Mouse (Mus musculus) layer of hippocampus, postnatal 36 days (tissue): Measurements from ENCODE around the gene Ncbp2. TPM values are rescaled to one million over a fixed set of nuclear protein-coding genes. Genes with fewer than 3 reads are reported as not detected.

Source experiments
- DNase-seq, 2 experiments: peaks; one replicate each; pipeline ENCODE4 v3.0.0; 2022
- total RNA-seq, 2 experiments: library from RNA; stranded (reverse); gene quantifications; 2 replicates each; pipeline ENCODE4 v1.2.3; 2021

Ncbp2 gene
- 10 to 100 TPM; 51.5 to 53.2 TPM for total RNA-seq

GRCm38 (mm10) chr16:31948345-31948774 is at the start of gene Ncbp2, which contains the start of gene 0610012G03Rik:
Ncbp2 (plus strand) TSS chr16:31948513.
0610012G03Rik (minus strand) TSS chr16:31948494.
- DNase-seq = peak; percentile 96

DNA sequence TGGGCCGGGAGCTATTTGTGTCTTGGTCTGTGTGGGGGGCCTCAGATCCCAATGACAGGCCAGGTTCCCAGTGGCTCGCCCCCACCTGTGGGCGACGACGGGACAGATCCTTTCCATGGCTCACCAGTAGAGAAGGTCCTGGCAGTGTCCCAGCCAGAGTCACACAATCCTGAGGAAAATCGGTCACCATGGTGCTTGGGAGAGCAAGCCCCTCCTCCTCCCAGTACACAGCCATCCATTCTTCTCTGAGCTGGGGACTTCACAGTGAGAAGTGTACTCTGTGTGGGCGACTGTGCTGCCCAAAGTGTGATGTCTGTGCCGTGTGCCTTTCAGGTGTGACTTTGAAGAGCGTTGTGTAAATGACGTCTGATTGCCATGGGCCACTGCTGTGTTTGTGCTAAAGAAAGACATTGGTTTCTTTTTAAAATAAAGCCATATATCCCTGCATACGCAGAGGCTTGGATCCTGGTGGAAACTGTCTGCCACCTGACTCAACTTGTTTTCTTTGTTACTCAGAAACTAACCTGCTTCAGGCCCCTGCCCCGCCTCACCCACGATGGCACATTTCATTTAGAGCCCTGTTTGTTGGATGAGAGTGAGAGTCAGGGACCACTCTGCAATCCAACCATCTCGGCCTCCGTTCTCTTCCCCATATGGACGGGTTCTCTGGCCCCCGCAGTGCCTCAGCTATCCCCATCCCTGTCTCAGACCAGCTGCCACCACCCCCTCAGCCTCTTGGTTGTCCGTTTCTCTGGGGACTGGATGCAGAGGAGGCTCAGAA is 49.6 kb upstream of the Ncbp2 start:
- peak; percentile 66 to 69 for DNase-seq

- DNase-seq = no peak
Observed at GRCm38 (mm10) chr16:31901886-31902285, 46.4 kb upstream of the Ncbp2 start.

- no peak for DNase-seq
Observed at GRCm38 (mm10) chr16:31903239-31903638, 45.1 kb upstream of the Ncbp2 start.

DNA sequence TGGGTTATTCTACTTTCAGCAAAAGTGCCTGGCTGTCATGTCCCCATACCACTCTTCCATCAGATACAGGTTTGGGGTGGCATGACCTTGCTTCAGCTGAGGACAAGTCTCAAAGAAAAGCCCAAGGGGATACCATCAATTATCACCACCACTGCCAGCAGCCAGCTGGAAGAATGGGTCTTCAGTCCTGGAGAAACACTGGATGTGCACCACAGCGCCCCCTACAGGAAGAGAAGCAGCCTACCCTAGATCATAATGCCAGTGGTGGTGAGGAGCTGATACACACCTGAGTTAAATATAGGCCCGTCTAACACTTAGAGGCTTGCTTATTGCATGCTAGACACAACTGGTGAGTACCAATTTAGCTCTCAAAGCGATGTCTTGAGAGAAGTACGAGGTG is 43.0 kb upstream of the Ncbp2 start:
- no peak for DNase-seq

DNA sequence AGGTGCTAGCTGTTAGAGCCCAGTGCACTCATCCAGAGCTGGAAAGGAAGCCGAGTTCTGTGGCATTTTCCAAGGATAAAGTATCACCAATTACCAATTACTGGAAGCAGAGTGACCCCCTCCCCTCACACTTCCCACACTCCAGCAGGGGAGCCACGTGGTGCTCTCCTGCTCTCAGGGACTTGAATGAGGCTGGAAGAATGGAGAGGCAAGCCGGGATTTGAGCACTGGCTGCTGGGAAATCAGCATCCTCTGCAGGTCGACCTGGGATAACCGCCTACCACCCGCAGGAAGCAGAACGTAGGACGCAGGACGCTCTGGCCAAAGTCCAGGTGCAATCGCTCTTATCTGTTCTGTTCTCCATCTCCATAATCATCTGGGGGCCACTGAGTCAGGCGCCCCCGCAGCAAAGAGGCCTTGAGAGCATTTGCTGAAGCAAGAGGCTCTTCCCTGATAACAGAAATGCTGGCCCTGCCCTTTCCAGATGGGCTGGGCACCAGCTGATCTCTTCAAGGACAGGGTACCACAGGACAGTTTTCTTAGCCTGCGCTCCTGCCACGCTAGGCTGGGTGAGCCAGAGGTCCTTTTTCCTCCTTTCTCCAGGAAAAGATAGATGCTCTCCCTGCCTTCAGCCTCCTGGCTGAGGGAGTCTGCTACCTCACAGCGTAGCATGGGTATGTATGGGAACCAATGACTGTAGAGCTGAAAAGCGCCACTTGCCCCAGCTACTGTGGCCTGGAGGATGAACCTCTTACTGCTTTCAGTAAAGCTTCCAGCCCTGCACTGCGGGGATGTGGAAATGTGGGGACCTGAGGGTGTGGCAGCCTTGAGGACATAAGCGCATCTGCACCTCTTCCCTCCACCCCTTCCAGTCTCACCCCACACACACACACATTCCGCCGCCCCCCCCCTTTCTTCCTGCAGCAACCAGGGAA is 42.2 kb upstream of the Ncbp2 start:
- DNase-seq = no peak

GRCm38 (mm10) chr16:31906896-31907295 is 41.4 kb upstream of the Ncbp2 start:
- no peak for DNase-seq

- no peak for DNase-seq
Observed at GRCm38 (mm10) chr16:31908959-31909358, 39.4 kb upstream of the Ncbp2 start.

DNA sequence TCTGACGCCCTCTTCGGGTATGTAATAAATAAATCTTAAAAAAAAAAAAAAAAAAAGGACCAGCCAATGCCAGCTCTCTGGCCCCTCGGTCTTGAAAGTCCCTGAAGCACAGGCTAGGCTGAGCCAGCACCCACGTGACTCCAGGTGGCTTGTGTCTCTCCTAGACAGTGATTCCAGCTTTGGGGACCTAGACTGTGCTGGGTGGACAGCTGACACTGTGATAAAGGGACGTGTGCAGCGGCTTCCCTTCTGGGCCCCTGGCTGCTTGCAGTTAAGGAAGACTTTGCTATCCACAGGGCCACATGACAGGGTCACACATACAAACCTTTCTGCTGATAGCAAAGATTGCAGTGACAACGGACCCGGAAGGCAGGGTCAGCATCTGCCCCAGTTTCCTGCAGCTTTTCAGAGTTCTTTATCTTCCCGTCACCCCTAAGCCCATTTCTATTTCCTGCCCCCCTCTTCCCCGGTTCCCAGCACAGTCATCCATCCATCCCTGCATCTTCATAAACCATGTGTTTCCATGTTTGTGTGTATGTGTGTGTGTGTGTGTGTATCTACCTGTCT is 37.9 kb upstream of the Ncbp2 start:
- DNase-seq = no peak

DNA sequence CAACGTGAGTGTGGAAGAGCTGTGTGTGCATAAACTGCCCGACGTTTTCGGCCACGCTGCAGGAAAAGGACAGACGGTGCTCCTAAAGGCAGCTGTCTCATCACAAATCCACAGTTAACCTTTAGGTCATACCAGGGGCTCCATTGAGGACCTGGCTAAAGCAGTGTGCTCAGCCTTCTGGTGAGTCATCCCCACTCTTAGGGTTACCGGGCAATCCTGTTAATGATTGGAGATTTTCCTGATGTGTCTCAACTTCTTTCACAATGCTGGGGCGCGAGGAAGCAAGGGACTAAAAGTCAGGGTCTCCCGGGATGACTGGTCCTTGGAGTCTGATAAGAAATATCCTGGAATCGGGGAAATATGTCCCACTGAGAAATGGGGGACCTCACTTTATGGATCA is 30.5 kb upstream of the Ncbp2 start:
- no peak for DNase-seq

- DNase-seq = peak; percentile 81 to 82
Observed at GRCm38 (mm10) chr16:31918248-31918724, 30.0 kb upstream of the Ncbp2 start.

DNA sequence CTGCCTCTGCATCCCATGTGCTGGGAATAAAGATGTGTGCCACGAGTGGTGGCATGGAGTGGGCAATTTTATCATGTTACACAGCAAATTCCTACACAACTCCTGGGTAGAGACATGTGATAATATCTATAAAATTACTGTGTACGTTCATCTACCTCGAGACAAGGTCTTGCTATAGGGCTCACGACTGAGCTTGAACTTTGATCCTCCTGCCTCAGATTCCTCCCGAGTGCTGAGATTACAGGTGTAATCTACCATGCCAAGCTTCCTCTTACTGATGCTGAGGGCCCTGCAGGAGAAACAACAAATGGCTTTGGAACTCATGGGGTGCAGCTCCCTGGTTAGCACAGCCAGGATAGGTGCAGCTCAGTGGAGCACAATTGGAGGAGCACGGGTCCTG is 23.9 kb upstream of the Ncbp2 start:
- no peak for DNase-seq

DNA sequence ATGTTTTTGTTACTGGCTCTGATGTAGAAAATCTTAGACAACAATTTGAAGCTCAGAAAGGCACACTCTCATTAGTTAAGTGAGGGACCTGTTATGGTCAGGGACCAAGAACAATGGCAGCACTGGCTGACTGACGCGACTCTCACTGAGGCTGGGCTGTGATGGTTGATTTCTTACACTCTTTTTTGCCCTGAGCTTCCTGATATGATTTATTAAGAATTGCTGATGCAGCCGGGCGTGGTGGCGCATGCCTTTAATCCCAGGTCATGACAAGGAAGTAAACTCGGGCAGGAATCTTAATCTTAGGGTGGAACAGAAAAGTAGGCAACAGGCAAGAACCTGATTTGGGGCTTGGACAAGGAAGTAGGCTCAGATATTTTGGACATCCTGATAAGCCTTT is 22.2 kb upstream of the Ncbp2 start:
- no peak for DNase-seq

DNA sequence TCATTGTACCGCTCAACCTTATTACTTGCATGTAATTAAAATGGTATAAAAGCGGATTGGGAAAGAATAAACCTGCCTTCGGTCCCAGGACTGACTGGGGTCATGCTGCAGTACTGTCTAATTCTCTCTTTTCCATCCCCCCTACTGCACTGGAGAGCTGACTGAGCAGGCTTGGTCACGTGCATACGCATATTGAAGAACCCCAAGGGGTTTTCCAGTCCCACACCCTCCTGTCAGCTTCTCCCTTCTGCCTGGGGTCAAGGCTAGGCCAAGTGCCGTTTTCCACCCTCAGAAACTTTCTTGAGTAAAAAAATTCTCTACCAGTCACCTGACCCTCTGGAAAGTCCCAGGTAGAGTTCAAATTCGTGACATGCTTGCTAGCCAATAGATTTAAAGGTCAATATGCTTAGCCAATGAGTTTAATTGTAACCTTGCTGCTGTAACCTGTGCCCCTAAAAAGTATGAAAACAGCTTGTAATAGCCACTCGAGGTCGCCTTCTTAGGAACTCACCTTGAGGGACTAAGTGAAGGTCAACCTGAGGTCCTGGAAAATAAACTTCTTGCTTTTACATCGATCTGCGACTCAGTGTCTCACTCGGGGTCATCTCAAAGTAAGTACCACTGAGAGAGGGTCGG is 21.6 kb upstream of the Ncbp2 start:
- DNase-seq = no peak

- no peak for DNase-seq
Observed at GRCm38 (mm10) chr16:31927412-31927811, 20.9 kb upstream of the Ncbp2 start.

DNA sequence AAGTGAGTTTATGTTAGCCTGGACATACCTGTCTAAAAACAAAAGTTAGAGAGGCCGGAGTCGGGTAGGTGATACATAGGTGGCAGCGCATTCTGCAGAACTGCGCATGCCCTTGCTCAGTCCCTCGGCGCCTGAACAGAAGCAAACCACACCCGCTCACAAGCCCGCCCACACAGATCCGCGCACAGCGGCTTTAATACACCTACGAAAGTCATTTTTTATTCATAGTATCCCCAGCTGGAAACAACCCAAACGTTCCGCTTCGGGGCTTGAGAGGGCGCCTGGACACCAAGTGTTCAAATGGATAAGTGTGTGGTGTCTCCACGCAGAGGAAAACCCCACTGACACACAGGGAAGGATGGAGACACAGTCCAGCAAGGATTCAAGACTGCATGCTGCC is 17.0 kb upstream of the Ncbp2 start:
- DNase-seq = no peak

DNA sequence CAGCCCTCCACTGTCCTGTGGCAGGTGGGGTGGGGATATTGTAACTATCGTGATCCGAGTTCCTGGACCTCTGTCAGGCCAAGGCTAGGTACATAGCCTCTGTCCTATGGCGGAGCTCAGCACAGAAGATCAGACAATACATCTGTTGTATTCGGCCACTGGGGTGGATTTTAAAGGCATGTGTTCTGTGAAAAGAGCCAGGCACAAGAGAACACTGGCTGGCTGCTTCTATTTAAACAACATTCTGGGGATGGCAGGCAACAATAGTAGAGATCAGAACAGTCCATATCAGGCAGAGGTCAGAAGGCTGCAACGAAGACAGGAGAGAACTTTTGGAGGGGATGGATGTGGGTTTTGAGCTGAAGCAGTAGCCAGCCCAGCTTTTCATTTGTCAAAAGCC is 16.1 kb upstream of the Ncbp2 start:
- DNase-seq = no peak

- DNase-seq = peak; percentile 88 to 92
Observed at GRCm38 (mm10) chr16:31932840-31933697, 15.2 kb upstream of the Ncbp2 start.

DNA sequence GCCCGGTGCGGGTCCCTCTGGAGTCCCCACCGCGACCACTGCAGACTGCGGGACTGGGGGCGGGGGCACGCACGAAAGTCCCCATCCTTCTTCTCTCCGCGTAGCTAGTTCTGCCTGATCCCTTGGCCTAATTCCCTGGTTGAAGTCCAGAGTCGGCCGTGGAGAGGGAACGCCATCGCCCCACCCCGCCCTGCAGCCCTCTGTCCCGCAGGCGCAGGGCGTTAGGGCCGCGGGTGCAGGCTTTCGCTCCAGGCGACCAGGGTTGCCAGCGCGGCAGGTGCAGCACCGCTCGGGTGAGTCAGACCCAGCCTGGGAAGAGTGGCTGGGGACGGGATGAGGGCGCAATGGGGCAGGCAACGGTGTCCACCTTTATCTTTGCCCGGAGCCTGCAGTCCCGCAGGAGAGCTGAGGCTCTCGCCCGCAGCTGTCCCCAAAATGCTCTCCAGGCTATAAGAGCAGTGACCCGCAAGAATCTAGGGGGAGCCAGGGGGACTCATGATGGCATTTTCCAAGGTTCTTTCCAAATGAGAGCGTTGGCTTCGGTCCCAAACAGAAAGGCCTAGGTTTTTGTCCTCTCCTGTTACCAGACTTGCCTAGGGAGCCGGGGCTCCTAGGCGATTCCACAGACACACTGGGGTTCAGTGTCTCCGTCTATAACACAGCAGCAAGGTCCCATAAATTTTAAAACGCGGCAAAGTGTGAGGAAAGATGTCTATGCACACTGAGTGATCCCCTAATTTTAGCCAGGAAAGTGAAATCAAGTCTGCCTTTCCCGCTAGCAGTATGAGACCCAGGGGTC is 14.4 kb upstream of the Ncbp2 start, which contains the start of gene Pigz:
Gene Pigz, plus strand, starts transcription at position 101 of the 799 bp plus-strand sequence.
- DNase-seq = peak in 1 of 2 experiments; percentile 52

- no peak for DNase-seq
Observed at GRCm38 (mm10) chr16:31934550-31935010, 13.7 kb upstream of the Ncbp2 start.
